Mouse (Mus musculus) liver, postnatal 0 days (tissue): ENCODE data around the gene Rab11fip5.
A peak's percentile ranks its signal among the peaks of the same experiment; 100 is the strongest.

Experiments
- CTCF ChIP-seq: sonication (generic); IDR thresholded peaks from 2 replicates; pipeline ENCODE4 v1.5.1; 2016; ENCODE audit warnings: antibody characterized with exemption, low read depth
- EP300 ChIP-seq: IDR thresholded peaks from 2 replicates; pipeline ENCODE4 v1.6.1; 2016; ENCODE audit warnings: antibody characterized with exemption, low read depth, mild to moderate bottlenecking

- TF ChIP-seq CTCF (peak; percentile 77), EP300 (no peak)
Measured at GRCm38 (mm10) chr6:85339273-85339901, 35.0 kb downstream of the Rab11fip5 start.
